In genomic region chr12:112510365-112510732, GRCm38 (mm10) we compare ENCODE assay signal across 11 mouse cellular contexts. TPM values are rescaled to one million over a fixed set of nuclear protein-coding genes. Genes with fewer than 3 reads are reported as not detected.
DNase-seq lines count a peak whose midpoint lies in the region; ATAC-seq and TF ChIP-seq lines count a peak whose summit lies in the region.
"Had no signal": no experiment of that assay in that cellular context is flagged by ENCODE, and none has a peak within 500 bp of the region (broad histone marks: within the 10 kb centered on the region; RNA-seq: fewer than 3 reads in every experiment).

No protein-coding gene starts in this region.

- H3K9me3 ChIP-seq in embryonic facial prominence, embryonic 13.5 days: no peaks in the 10 kb centered on the region
- H3K9me3 ChIP-seq in hindbrain, postnatal 0 days (ENCODE audit: low read length): no peaks in the 10 kb centered on the region
- no peaks in the 10 kb centered on the region for H3K9me3 ChIP-seq in neural tube, embryonic 14.5 days (ENCODE audit: control insufficient read depth, low read length)
- no peaks in the 10 kb centered on the region for H3K9me3 ChIP-seq in kidney, embryonic 14.5 days (ENCODE audit: control insufficient read depth, low read length)

- intact Hi-C loops in left cerebral cortex, adult 2 months (cut with DNase I): no loop called here
- intact Hi-C loops in left cerebral cortex, postnatal 10 days (cut with DNase I): no loop called here

- H3K4me1 ChIP-seq in embryonic facial prominence, embryonic 13.5 days: peaks cover 12% of the 10 kb centered on the region
- H3K4me1 ChIP-seq in hindbrain, postnatal 0 days (ENCODE audit: insufficient read depth, low read length): peaks cover 35% of the 10 kb centered on the region
- H3K4me1 ChIP-seq in neural tube, embryonic 14.5 days (ENCODE audit: control insufficient read depth, insufficient read depth, low read length): peaks cover 41% of the 10 kb centered on the region
- H3K4me1 ChIP-seq in kidney, embryonic 14.5 days (ENCODE audit: control insufficient read depth, insufficient read depth, low read length): no peaks in the 10 kb centered on the region; the same call in 1 of the 2 replicates

- H3K4me3 ChIP-seq in left cerebral cortex, adult 2 months: peak overlapping the region; percentile 75
- H3K4me3 ChIP-seq in embryonic facial prominence, embryonic 13.5 days: peak overlapping the region; percentile 44
- peak overlapping the region; percentile 41 for H3K4me3 ChIP-seq in hindbrain, postnatal 0 days (ENCODE audit: low read length)
- peak overlapping the region; percentile 40 for H3K4me3 ChIP-seq in neural tube, embryonic 14.5 days (ENCODE audit: low read depth, low read length)
- no peak overlapping the region; the same call in 1 of the 2 replicates for H3K4me3 ChIP-seq in kidney, embryonic 14.5 days (ENCODE audit: low read length)
- H3K4me3 ChIP-seq: myocyte had no signal

- TF ChIP-seq CTCF in left cerebral cortex, adult 2 months (IDR thresholded peaks at IDR 0.05): no peak
- TF ChIP-seq CTCF in hindbrain, postnatal 0 days (IDR thresholded peaks at IDR 0.05; ENCODE audit: low read depth): no peak

- H3K9ac ChIP-seq in embryonic facial prominence, embryonic 13.5 days: no peak overlapping the region
- peak overlapping the region; percentile 56 for H3K9ac ChIP-seq in hindbrain, postnatal 0 days (replicated peaks; ENCODE audit: low read length)
- peak overlapping the region; percentile 69 for H3K9ac ChIP-seq in neural tube, embryonic 14.5 days (replicated peaks; ENCODE audit: low read depth, low read length)
- no peak overlapping the region for H3K9ac ChIP-seq in kidney, embryonic 14.5 days (ENCODE audit: low read depth, low read length)

- no peaks in the 10 kb centered on the region for H3K36me3 ChIP-seq in embryonic facial prominence, embryonic 13.5 days
- H3K36me3 ChIP-seq in hindbrain, postnatal 0 days (ENCODE audit: insufficient read depth, low read length): no peaks in the 10 kb centered on the region
- no peaks in the 10 kb centered on the region for H3K36me3 ChIP-seq in neural tube, embryonic 14.5 days (ENCODE audit: control insufficient read depth, insufficient read depth, low read length)
- no peaks in the 10 kb centered on the region for H3K36me3 ChIP-seq in kidney, embryonic 14.5 days (ENCODE audit: control insufficient read depth, insufficient read depth, low read length)

- peaks cover 53% of the 10 kb centered on the region for H3K27me3 ChIP-seq in embryonic facial prominence, embryonic 13.5 days
- no peaks in the 10 kb centered on the region for H3K27me3 ChIP-seq in hindbrain, postnatal 0 days (ENCODE audit: insufficient read depth, low read length)
- no peaks in the 10 kb centered on the region for H3K27me3 ChIP-seq in neural tube, embryonic 14.5 days (ENCODE audit: control insufficient read depth, insufficient read depth, low read length)
- peaks cover 19% of the 10 kb centered on the region; the same call in 1 of the 2 replicates for H3K27me3 ChIP-seq in kidney, embryonic 14.5 days (ENCODE audit: control insufficient read depth, insufficient read depth, low read length)

- WGBS in embryonic facial prominence, embryonic 13.5 days: 24% methylated on average over 7 of the region's 7 CpGs
- WGBS in hindbrain, postnatal 0 days: 11% methylated on average over 7 of the region's 7 CpGs
- WGBS in neural tube, embryonic 14.5 days: 18% methylated on average over 7 of the region's 7 CpGs
- WGBS in kidney, embryonic 14.5 days: 36% methylated on average over 5 of the region's 7 CpGs

- H3K4me2 ChIP-seq in embryonic facial prominence, embryonic 13.5 days: peak overlapping the region; percentile 80
- H3K4me2 ChIP-seq in hindbrain, postnatal 0 days (ENCODE audit: low read depth, low read length): peak overlapping the region; percentile 64
- peak overlapping the region; percentile 63 for H3K4me2 ChIP-seq in neural tube, embryonic 14.5 days (ENCODE audit: low read depth, low read length)
- no peak overlapping the region; the same call in 1 of the 2 replicates for H3K4me2 ChIP-seq in kidney, embryonic 14.5 days (replicated peaks; ENCODE audit: low read depth, low read length)

- no peak for DNase-seq in left cerebral cortex, adult 2 months (ENCODE audit: extremely low spot score in 1 of 2, low spot score in 2 of 2)
- no peak for DNase-seq in left cerebral cortex, postnatal 10 days (ENCODE audit: extremely low spot score in 1 of 2, low spot score in 2 of 2)
- no peak for DNase-seq in hindbrain, postnatal 0 days (ENCODE audit: low spot score)
- DNase-seq in right cerebral cortex, postnatal 36 days (ENCODE audit: low spot score in 2 of 2): no peak
- DNase-seq in urinary bladder, postnatal 36 days (ENCODE audit: low spot score in 2 of 2): no peak

- no peak for ATAC-seq in embryonic facial prominence, embryonic 13.5 days (ENCODE audit: insufficient number of reproducible peaks, insufficient read depth, low FRiP score, low TSS enrichment, low read depth)
- no peak for ATAC-seq in hindbrain, postnatal 0 days
- no peak for ATAC-seq in neural tube, embryonic 14.5 days (ENCODE audit: low read depth)
- no peak for ATAC-seq in kidney, embryonic 14.5 days (ENCODE audit: low FRiP score, low TSS enrichment)

- H3K27ac ChIP-seq in left cerebral cortex, adult 2 months: peak overlapping the region; percentile 92
- H3K27ac ChIP-seq in embryonic facial prominence, embryonic 13.5 days: no peak overlapping the region
- peak overlapping the region; percentile 84 for H3K27ac ChIP-seq in hindbrain, postnatal 0 days
- H3K27ac ChIP-seq in neural tube, embryonic 14.5 days (ENCODE audit: low read depth, low read length): peak overlapping the region; percentile 74
- H3K27ac ChIP-seq in kidney, embryonic 14.5 days (ENCODE audit: low read depth, low read length): no peak overlapping the region

RNA-seq across cellular contexts. Expression of gene Tmem179, which starts 6.2 kb away (rescaled TPM):
- total RNA-seq in left cerebral cortex, adult 2 months (2021): 100 to 1,000 TPM; 122 TPM
- 100 to 1,000 TPM; 142 to 145 TPM for total RNA-seq in left cerebral cortex, postnatal 10 days (2021)
- 0.92 and 1.0 TPM in 2 replicates for polyA plus RNA-seq in embryonic facial prominence, embryonic 13.5 days (2015; fragmentation: Nextera tagmentation; extraction: Ambion mirVana)
- total RNA-seq in hindbrain, postnatal 0 days (2014; rRNA removed): 134 and 141 TPM in 2 replicates
- 94.1 and 96.2 TPM in 2 replicates for polyA plus RNA-seq in hindbrain, postnatal 0 days (2015; fragmentation: Nextera tagmentation; extraction: Ambion mirVana)
- polyA plus RNA-seq in neural tube, embryonic 14.5 days (2014; fragmentation: Nextera tagmentation; extraction: Ambion mirVana): 52.3 and 63.3 TPM in 2 replicates
- 0.16 and 0.57 TPM in 2 replicates for polyA plus RNA-seq in kidney, embryonic 14.5 days (2014; fragmentation: Nextera tagmentation; extraction: Ambion mirVana)
- total RNA-seq: granulocyte monocyte progenitor cell, adult 5-6 weeks had no signal

RNA-seq across cellular contexts. Expression of gene A530016L24Rik, which starts 21.1 kb away (rescaled TPM):
- total RNA-seq in left cerebral cortex, adult 2 months (2021): not detected
- total RNA-seq in left cerebral cortex, postnatal 10 days (2021): under 1 TPM; 0.53 to 0.62 TPM
- 0.10 and 0.12 TPM in 2 replicates for polyA plus RNA-seq in embryonic facial prominence, embryonic 13.5 days (2015; fragmentation: Nextera tagmentation; extraction: Ambion mirVana)
- total RNA-seq in hindbrain, postnatal 0 days (2014; rRNA removed): not detected in 2 replicates
- polyA plus RNA-seq in hindbrain, postnatal 0 days (2015; fragmentation: Nextera tagmentation; extraction: Ambion mirVana): 0.11 TPM in 1 of 2 replicates, not detected in the other
- 0.08 and 0.21 TPM in 2 replicates for polyA plus RNA-seq in neural tube, embryonic 14.5 days (2014; fragmentation: Nextera tagmentation; extraction: Ambion mirVana)
- 0.08 and 0.40 TPM in 2 replicates for polyA plus RNA-seq in kidney, embryonic 14.5 days (2014; fragmentation: Nextera tagmentation; extraction: Ambion mirVana)
- total RNA-seq: ES-E14; granulocyte monocyte progenitor cell, adult 5-6 weeks had no signal

Comparison
In these comparisons a context has a peak if more than half of its experiments do, and no peak if none do; other contexts are left out.
1. H3K27ac ChIP-seq: peak in left cerebral cortex, adult 2 months (single experiment), hindbrain, postnatal 0 days (single experiment) and neural tube, embryonic 14.5 days (single experiment); none in embryonic facial prominence, embryonic 13.5 days (single experiment) and kidney, embryonic 14.5 days (single experiment).
2. H3K9ac ChIP-seq: peak in hindbrain, postnatal 0 days (single experiment) and neural tube, embryonic 14.5 days (single experiment); none in embryonic facial prominence, embryonic 13.5 days (single experiment) and kidney, embryonic 14.5 days (single experiment).
3. RNA of gene Tmem179, which starts 6.2 kb away (polyA plus RNA-seq): 94.1 to 96.2 TPM in hindbrain, postnatal 0 days and 52.3 to 63.3 TPM in neural tube, embryonic 14.5 days; 0.92 to 1.0 TPM in embryonic facial prominence, embryonic 13.5 days and 0.16 to 0.57 TPM in kidney, embryonic 14.5 days; every median in the first group is over 10 times any median in the second.